Mouse (Mus musculus): Measurements from ENCODE around the gene Fam149a. TPM values are rescaled to one million over a fixed set of nuclear protein-coding genes. Genes with fewer than 3 reads are reported as not detected.
"Not testable (repeated sequence)": the region's sequence is repeated elsewhere in the genome, so short reads cannot be mapped to it uniquely, and the experiment has no call there.

The Fam149a gene
- polyA plus RNA-seq, 1 experiment from 2014 or later = 6.4 TPM

DNA sequence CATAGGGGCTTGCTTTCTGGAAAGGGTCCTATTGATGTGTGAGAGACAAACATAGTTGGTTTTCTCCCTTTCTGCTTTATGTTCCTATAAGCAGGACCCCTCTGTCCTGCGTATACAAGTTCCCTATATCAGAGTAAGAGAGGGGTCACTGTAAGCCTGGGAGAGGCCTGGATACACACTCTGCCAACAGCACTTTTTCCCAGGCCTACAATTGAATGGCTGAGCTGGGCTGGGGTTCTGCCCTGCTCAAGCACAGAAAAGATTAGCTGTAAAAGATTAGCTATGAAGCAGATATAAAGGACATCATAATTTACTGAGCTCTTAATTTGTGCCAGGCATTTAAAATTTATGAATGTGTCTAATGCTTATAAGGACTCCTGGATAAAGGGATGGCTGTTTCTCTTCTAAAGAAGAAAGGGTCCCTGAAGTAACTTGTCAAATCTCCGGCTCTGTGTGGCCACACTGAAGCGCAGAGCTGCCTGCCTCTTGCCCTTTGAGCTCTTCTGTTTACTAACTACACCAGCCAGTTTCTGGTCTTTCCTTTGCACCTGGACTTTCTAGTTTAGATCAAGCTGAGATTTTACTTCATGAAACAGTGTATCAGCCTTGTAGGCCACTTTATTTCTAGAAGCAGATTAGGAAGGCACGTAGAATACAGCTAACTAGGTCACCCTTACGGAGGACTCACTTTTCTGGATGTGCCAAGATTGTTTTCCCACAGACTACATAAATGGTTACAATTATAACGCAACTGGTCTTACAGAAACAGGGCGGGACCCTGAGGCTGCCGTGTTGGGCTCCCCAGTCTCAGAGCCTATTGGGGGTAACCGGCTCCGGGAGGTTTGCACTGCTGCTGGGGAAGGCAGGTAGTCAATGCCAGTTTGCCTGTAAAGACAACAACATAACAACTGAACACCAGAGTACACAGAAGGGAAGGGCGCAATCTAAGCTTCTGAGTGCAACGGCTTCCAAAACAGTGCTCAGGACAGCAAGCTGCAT lies 40.2 kb downstream of the Fam149a start:
- peak; percentile 85 for ATAC-seq
- Histone ChIP-seq H3K27ac (ENCODE audit: low read length) (peak overlapping the region; percentile 17; the same call in 1 of the 2 replicates), H3K4me3 (ENCODE audit: low read length) (no peak overlapping the region), H3K27me3 (replicated peaks; ENCODE audit: control insufficient read depth, insufficient read depth, low read length) (no peaks in the 10 kb centered on the region), H3K4me1 (ENCODE audit: control insufficient read depth, insufficient read depth, low read length) (peaks cover 3% of the 10 kb centered on the region; the same call in 1 of the 2 replicates), H3K9me3 (ENCODE audit: control insufficient read depth, low read length) (no peaks in the 10 kb centered on the region), H3K9ac (ENCODE audit: low read depth, low read length) (no peak overlapping the region), H3K4me2 (ENCODE audit: low read depth, low read length) (no peak overlapping the region), H3K36me3 (ENCODE audit: control insufficient read depth, insufficient read depth, low read length) (no peaks in the 10 kb centered on the region)
- 70% methylated on average over 12 of the region's 12 CpGs for WGBS

DNA sequence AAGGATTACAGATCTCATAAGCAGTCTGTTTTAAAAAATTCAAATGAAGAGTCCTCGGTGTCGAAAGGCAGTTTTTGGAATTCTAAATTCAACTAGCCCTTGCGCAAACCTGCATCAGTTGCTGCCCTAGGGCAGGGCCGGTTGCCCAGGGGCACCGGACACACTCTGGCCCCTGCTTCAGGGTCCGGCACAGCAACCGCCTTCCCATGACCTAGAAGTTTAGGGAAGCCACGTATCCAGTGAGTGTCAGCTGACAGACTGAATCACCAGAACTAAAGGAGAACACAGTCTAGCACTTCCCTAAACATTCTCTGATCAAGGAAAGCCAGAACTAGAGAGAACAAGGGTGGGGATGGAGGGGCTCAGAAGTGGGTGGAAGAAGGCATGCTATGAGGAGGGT lies 48.6 kb downstream of the Fam149a start:
- 16% methylated on average over 8 of the region's 8 CpGs for WGBS
- Histone ChIP-seq H3K4me1 (ENCODE audit: control insufficient read depth, insufficient read depth, low read length) (peaks cover 9% of the 10 kb centered on the region), H3K9me3 (ENCODE audit: control insufficient read depth, low read length) (no peaks in the 10 kb centered on the region)

DNA sequence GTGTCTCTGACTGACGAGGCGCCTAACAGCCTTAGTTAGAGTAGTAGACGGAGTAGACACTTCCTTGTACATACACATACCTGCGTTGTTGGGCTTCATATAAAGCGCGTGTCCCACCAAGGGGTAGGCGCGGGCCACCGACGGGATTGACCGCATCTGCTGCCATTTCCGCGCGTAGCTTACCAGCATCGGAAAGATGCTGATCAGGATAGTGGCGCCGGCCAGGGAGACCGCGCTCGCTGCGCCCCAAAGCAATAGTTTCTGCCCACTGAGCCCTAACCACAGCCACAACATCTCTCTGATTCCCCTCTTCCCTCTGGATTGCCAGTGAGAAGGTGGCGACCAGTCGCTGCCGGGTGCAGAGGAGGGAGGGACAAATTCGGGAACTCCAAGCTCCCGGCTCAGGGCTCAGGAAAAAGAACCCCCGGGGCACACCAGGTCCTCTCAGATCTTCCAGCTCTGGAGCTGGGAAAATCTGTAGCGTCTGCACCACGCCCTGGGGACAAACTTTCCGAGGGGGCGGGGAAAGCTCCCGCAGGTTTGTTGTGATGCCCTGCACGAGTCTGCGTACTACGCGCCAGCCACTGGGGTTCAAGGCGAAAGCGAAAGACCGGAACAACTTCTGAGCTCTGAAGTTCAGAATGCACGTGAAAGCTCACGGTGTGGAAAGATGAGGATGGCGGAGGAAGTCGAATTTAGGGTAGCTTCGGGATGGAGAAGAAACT lies 49.2 kb downstream of the Fam149a start, which contains the start of gene Cyp4v3:
Gene Cyp4v3, minus strand, starts transcription at position 532 of the 725 bp plus-strand sequence.
- Histone ChIP-seq H3K36me3 (ENCODE audit: control insufficient read depth, insufficient read depth, low read length) (no peaks in the 10 kb centered on the region), H3K9ac (ENCODE audit: low read depth, low read length) (peak within 1 kb of the TSS; percentile 75), H3K4me2 (ENCODE audit: low read depth, low read length) (peak within 1 kb of the TSS; percentile 92), H3K9me3 (ENCODE audit: control insufficient read depth, low read length) (no peaks in the 10 kb centered on the region), H3K27me3 (replicated peaks; ENCODE audit: control insufficient read depth, insufficient read depth, low read length) (no peaks in the 10 kb centered on the region), H3K4me1 (ENCODE audit: control insufficient read depth, insufficient read depth, low read length) (peaks cover 9% of the 10 kb centered on the region), H3K27ac (ENCODE audit: low read length) (no peak within 1 kb of the TSS), H3K4me3 (ENCODE audit: low read length) (peak within 1 kb of the TSS; percentile 72)
- peak; percentile 92 for ATAC-seq
- under 1% methylated on average over 44 of the region's 44 CpGs for WGBS

More for the DNA sequence above, 48.6 kb downstream of the Fam149a start:
- no peaks in the 10 kb centered on the region for H3K27me3 ChIP-seq (replicated peaks; ENCODE audit: control insufficient read depth, insufficient read depth, low read length)
- H3K27ac ChIP-seq (ENCODE audit: low read length) = no peak overlapping the region
- H3K4me2 ChIP-seq (ENCODE audit: low read depth, low read length) = peak overlapping the region; percentile 92
- no peaks in the 10 kb centered on the region for H3K36me3 ChIP-seq (ENCODE audit: control insufficient read depth, insufficient read depth, low read length)
- H3K9ac ChIP-seq (ENCODE audit: low read depth, low read length) = peak overlapping the region; percentile 75
- ATAC-seq = peak; percentile 64
- H3K4me3 ChIP-seq (ENCODE audit: low read length) = peak overlapping the region; percentile 72

DNA sequence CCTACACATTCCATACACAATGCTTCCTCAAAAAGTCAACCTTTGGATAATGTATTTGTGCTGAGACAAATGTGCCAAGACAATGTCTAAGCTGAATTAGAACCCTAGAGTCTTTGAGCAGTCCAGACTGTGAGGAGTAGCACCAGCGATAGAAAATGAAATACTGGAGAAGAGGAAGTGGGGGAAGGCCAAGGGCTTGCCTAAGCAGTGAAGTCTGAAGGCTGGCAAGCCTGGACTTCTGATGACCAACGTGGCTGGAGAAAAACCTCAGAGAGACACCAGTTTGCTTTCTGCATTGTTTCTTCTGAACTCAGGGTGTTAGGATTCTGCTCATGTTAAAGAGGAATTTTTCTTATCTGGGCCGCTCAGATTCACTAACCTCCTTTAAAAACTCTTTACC lies 51.2 kb downstream of the Fam149a start:
- Histone ChIP-seq H3K27ac (ENCODE audit: low read length) (no peak overlapping the region), H3K4me2 (ENCODE audit: low read depth, low read length) (no peak overlapping the region), H3K4me1 (ENCODE audit: control insufficient read depth, insufficient read depth, low read length) (peaks cover 9% of the 10 kb centered on the region), H3K9me3 (ENCODE audit: control insufficient read depth, low read length) (no peaks in the 10 kb centered on the region), H3K36me3 (ENCODE audit: control insufficient read depth, insufficient read depth, low read length) (no peaks in the 10 kb centered on the region), H3K4me3 (ENCODE audit: low read length) (no peak overlapping the region), H3K27me3 (replicated peaks; ENCODE audit: control insufficient read depth, insufficient read depth, low read length) (no peaks in the 10 kb centered on the region), H3K9ac (ENCODE audit: low read depth, low read length) (no peak overlapping the region)
- no peak for ATAC-seq
- WGBS = 80% methylated on average over 3 of the region's 3 CpGs

DNA sequence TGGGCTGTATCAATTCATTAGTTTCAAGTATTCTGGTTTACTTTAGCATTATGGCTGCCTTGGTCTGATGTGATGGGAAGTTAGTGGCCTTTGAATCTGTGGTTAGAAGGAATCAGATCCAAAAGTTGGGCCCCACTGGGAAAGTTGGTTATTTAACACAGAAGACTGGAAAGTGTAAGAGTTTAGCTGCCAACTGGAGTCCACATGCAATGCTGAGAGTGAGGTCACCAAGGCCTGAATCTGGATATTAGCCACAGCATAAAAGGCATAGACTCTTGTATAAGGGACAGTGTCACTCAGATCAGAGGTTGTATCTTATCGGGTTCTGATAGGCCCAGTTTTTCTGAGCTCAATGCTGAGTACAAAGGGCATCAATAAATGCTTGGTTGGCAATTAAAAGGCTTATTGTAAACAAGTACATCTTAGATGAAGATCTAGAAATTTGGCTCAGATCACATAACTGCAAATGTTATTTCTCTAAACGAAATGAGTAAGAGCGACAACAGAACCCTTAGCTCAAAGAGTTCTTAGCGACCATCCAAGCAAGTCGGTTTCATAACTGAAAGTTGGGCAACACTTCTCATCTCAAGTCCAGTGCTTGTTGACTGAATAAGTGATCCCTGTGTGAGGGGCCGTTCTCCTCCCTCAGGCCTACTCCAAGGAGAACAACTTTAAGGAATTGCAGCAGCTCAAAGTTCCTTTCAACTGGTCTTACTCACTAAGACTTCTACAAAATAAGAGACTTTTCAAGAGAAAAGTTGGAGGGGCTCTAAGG lies 52.7 kb downstream of the Fam149a start:
- WGBS = 88% methylated on average over 6 of the region's 6 CpGs
- no peak for ATAC-seq
- Histone ChIP-seq H3K9ac (ENCODE audit: low read depth, low read length) (no peak overlapping the region), H3K4me2 (ENCODE audit: low read depth, low read length) (no peak overlapping the region), H3K27ac (ENCODE audit: low read length) (no peak overlapping the region), H3K4me3 (ENCODE audit: low read length) (no peak overlapping the region), H3K9me3 (ENCODE audit: control insufficient read depth, low read length) (no peaks in the 10 kb centered on the region), H3K4me1 (ENCODE audit: control insufficient read depth, insufficient read depth, low read length) (peaks cover 9% of the 10 kb centered on the region), H3K36me3 (ENCODE audit: control insufficient read depth, insufficient read depth, low read length) (no peaks in the 10 kb centered on the region), H3K27me3 (replicated peaks; ENCODE audit: control insufficient read depth, insufficient read depth, low read length) (no peaks in the 10 kb centered on the region)

DNA sequence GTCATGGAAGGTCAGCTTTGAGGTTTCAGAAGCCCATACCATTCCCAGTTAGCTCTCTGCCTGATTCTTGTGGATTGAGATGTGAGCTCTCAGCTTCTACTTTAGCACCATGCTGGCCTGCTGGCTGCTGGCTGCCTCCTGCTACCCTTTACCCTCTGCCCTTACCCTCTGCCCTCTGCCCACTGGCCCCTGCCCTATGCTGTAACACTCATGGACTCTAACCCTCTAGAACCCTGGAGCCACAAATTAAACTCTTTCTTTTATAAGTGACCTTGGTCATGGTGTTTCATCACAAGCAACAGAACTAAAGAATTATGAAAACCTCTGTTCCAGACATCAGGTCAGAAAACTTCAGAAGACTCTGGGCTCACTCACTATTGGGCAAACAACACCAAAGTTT lies 55.0 kb downstream of the Fam149a start:
- not testable (repeated sequence) for H3K4me3 ChIP-seq (ENCODE audit: low read length); ATAC-seq

DNA sequence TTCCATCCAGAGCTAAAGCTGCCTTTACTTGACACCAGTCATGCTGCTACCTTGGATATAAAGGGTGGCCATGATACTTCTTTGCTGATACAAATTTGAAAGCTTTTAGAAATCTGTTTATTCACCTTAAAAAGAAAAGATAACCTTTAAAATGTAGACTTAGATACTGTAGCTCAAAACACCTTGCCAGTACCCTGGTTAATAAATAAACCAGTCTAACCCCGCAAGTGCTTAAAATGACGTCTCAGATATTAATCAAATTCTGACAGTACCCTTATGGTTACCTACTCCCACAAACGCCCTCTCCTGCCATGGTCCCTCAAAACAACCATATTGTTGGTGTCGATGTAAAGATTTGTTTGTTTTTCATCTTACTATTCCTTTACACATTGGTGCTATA lies 57.9 kb downstream of the Fam149a start:
- no peaks in the 10 kb centered on the region for H3K9me3 ChIP-seq (ENCODE audit: control insufficient read depth, low read length)
- no peaks in the 10 kb centered on the region for H3K27me3 ChIP-seq (replicated peaks; ENCODE audit: control insufficient read depth, insufficient read depth, low read length)
- H3K4me1 ChIP-seq (ENCODE audit: control insufficient read depth, insufficient read depth, low read length) = no peaks in the 10 kb centered on the region
- 58% methylated on average over 4 of the region's 4 CpGs for WGBS
- H3K27ac ChIP-seq (ENCODE audit: low read length) = no peak overlapping the region
- no peak overlapping the region for H3K9ac ChIP-seq (ENCODE audit: low read depth, low read length)
- no peak overlapping the region for H3K4me3 ChIP-seq (ENCODE audit: low read length)
- no peak for ATAC-seq
- no peak overlapping the region for H3K4me2 ChIP-seq (ENCODE audit: low read depth, low read length)
- no peaks in the 10 kb centered on the region for H3K36me3 ChIP-seq (ENCODE audit: control insufficient read depth, insufficient read depth, low read length)

More for the DNA sequence above, 55.0 kb downstream of the Fam149a start:
- H3K27ac ChIP-seq (ENCODE audit: low read length); H3K9me3 ChIP-seq (ENCODE audit: control insufficient read depth, low read length); H3K36me3 ChIP-seq (ENCODE audit: control insufficient read depth, insufficient read depth, low read length); H3K27me3 ChIP-seq (replicated peaks; ENCODE audit: control insufficient read depth, insufficient read depth, low read length); H3K4me2 ChIP-seq (ENCODE audit: low read depth, low read length); H3K9ac ChIP-seq (ENCODE audit: low read depth, low read length); H3K4me1 ChIP-seq (ENCODE audit: control insufficient read depth, insufficient read depth, low read length): not testable (repeated sequence)

DNA sequence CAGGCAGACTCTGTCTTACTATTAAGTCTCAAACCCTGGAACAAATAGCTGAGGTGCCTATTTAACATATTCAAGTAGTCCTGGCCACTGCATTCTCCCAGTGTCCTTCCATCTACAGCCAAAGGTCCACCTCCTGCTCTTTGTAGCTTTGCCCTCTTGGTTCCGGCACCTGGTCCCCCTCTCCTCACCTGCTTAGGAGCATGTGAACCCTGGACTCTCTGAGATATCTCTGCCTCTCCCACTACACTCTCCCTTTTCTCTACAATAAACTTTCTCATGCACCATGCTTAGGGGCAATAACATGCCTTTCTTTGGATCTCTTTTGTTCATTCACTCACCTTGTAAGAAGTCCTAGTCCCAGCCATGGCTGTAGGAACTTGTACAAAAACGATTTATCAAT lies 60.7 kb downstream of the Fam149a start:
- peak; percentile 83 for ATAC-seq
- H3K27ac ChIP-seq (ENCODE audit: low read length) = no peak overlapping the region
- H3K9ac ChIP-seq (ENCODE audit: low read depth, low read length) = no peak overlapping the region
- no peak overlapping the region for H3K4me2 ChIP-seq (ENCODE audit: low read depth, low read length)
- no peaks in the 10 kb centered on the region for H3K9me3 ChIP-seq (ENCODE audit: control insufficient read depth, low read length)
- H3K36me3 ChIP-seq (ENCODE audit: control insufficient read depth, insufficient read depth, low read length) = no peaks in the 10 kb centered on the region
- no peaks in the 10 kb centered on the region for H3K4me1 ChIP-seq (ENCODE audit: control insufficient read depth, insufficient read depth, low read length)
- H3K4me3 ChIP-seq (ENCODE audit: low read length) = no peak overlapping the region
- 69% methylated on average over 2 of the region's 2 CpGs for WGBS
- H3K27me3 ChIP-seq (replicated peaks; ENCODE audit: control insufficient read depth, insufficient read depth, low read length) = no peaks in the 10 kb centered on the region

DNA sequence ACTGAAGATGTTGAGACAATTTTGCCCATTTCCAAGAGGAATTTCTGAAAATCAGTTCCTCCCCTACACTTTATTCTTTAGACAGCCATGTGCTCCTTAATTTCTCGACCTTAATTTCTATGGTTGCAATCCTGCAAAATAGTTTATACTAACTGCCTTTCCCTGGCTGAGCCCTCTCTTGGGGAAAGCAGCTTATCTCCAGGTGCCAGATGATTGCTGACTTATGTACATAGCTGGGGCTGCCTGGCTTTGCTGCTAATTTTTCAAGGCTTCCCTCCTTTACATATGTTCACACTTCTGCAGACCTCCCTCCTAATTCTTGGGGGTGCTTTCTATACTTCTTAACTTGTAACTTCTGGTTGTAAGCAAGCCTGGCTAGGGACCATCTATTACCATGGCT lies 61.2 kb downstream of the Fam149a start:
- H3K4me1 ChIP-seq (ENCODE audit: control insufficient read depth, insufficient read depth, low read length) = no peaks in the 10 kb centered on the region
- H3K9ac ChIP-seq (ENCODE audit: low read depth, low read length) = no peak overlapping the region
- H3K4me2 ChIP-seq (ENCODE audit: low read depth, low read length) = no peak overlapping the region
- no peak overlapping the region for H3K4me3 ChIP-seq (ENCODE audit: low read length)
- no peaks in the 10 kb centered on the region for H3K9me3 ChIP-seq (ENCODE audit: control insufficient read depth, low read length)
- no peaks in the 10 kb centered on the region for H3K36me3 ChIP-seq (ENCODE audit: control insufficient read depth, insufficient read depth, low read length)
- no peaks in the 10 kb centered on the region for H3K27me3 ChIP-seq (replicated peaks; ENCODE audit: control insufficient read depth, insufficient read depth, low read length)
- H3K27ac ChIP-seq (ENCODE audit: low read length) = no peak overlapping the region
- peak; percentile 76 for ATAC-seq
- WGBS = 50% methylated on average over 1 of the region's 1 CpGs
